Mouse (Mus musculus): ENCODE data around the gene Gprc5b.

The Gprc5b gene

DNA sequence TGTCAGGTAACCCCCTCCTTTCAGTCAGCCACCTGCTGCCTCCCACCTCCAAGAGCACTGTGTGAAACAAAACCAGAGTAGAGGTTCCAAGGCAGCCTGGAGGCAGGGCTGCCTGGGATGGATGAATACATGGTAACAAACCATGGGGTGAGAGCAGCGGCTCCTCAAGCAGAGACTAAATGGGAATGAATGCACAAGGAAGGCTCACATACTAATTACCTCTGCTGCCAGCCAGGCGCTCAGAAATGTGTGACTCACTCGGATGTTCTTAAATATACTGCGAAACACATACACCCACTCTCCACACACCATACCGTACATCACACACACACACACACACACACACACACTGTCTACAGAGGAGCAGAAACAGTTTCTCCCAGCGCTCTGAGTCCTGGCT lies 4.7 kb downstream of the Gprc5b start:
- no peak for DNase-seq (ENCODE audit: low read depth, low spot score)

DNA sequence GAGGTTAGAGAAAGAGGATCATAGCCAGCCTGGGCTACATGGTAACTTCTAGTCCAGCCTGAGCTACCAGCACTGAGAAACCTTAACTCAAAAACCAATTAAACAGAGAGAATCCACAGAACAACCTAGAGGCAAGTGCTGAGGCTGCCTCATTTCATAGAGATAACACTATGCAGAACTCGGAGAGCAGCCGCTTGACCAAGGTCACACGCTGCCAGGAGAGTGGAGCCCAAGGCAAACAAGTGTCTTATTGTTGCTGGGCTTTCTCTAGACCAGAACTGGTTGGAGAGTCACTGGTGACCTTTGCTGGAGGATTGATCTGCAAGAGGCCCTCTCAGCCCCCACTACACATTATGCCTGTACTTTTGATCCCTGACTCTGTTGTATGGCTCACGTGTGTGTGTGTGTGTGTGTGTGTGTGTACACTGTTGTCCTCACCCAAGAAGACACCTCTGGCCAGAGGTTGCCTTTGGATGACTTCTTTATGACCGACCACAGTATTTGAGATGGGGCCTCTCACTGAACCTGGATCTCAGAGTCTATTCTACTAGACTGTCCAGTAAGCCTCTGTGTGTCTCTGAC lies 5.6 kb downstream of the Gprc5b start:
- DNase-seq (ENCODE audit: low read depth, low spot score), result no peak

DNA sequence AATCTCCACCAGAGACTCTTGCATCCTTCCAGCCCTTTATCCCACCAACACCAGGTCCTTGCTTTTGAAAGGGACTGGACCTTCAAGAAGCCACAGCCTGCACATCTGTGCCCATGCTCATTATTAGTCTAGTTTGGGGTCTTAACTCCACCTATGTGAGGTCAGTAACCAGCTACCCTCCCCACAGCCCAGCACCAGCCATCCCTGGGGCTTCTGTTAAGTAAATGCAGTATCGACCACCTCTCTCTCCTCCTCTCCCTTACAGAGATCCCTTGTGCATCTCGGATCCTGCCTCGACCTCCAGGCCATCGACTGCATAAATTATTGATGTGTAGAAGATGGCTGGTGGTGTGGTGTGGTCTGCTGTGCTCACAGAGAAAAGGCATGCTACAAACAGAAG lies 8.6 kb downstream of the Gprc5b start:
- DNase-seq (ENCODE audit: low read depth, low spot score), result no peak

DNA sequence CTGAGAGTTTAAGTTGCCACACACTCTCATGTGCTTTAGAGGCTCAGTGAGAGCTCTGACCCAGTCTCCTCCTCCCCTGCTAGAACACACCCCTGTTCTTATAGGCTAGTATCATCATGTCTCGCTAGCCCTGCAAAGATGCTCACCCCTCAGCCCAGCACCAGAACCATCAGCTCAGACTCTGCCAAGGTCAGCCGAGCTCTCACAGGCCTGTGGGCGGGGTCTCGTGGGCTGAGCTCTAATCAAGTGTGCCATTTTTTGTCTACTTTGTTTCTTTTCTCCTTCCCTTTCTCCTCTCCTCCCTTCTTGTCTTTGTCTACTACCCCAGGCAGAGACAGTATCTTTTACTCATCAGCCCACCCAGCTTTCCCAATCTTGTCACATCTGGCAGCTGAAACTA lies 9.2 kb downstream of the Gprc5b start:
- no peak for DNase-seq (ENCODE audit: low read depth, low spot score)

DNA sequence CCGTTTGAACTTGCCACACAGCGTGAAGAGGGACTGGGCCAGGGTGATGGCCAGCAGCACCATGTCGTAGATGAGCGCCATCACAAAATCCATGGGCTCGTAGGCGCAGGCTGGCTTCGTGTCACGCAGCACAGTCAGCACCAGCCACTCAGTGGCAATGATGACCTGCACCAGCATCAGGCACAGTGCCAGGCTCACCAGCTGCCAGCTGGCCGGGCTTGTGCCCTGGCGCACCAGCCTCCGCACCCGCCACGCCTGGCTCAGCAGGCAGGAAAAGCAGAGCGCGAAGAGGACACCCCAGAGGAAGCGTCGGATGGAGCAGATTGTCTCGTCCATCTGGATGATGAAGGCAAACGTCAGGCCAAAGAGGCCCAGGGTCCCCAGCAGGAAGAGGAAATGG lies 11.1 kb downstream of the Gprc5b start:
- no peak for DNase-seq (ENCODE audit: low read depth, low spot score)

DNA sequence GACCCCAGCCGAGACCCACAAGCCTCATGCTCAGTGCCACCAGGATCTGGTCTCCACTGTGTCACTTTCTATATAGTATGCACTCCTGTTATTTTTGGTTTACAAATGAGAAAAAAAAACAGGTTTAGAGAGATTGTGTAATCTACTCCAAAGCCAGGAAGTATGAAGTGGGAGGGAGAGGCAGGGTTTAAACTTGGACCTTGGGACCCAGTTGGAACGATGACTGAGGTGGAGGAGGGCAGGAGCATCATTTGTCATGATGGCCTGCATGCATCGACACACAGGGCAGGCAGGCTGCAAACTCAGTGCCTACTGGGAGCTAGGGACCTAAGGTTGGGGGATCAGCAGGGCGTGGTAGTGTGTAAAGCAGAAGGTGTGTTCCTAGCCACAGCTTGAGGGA lies 12.4 kb downstream of the Gprc5b start:
- DNase-seq (ENCODE audit: low read depth, low spot score), result no peak

DNA sequence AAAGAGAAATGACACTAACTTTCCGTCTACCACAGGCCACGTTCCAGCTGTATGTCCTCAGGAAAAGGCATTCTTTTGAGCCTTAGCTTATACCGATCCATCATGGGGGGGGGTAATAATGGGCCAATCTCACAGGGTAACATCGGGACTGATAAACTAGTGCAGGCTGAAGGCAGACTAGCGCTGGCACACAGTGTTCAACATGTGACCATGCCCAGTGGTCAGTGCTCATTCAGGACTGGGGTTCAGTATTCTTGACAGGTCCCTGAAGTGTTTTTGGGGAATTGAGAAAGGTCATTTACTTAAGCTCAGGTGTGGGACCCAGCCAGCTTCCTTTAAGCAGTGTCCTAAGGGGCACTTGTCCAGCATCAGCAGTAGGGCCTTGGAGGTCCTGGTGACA lies 13.2 kb downstream of the Gprc5b start:
- DNase-seq (ENCODE audit: low read depth, low spot score), result no peak

DNA sequence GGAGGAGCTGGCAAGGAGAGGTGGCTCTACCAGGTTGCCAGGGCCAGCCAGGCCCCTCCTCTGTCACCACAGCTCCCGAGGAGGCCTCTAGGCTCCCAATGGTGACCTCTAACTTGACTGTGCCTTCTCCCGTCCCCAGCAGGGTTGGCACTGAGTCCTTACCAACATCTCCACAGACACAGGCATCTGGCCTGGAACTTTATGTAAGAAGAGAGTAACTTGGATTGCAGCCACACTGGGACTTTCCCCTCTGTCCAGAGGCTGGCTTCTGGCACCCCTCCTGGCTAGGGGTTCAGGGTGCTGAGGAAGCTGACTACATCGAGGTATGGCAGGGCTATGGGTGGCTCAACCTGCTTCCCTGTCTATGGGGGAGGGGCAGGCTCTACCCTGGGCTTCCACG lies 13.7 kb downstream of the Gprc5b start:
- DNase-seq (ENCODE audit: low read depth, low spot score), result no peak

DNA sequence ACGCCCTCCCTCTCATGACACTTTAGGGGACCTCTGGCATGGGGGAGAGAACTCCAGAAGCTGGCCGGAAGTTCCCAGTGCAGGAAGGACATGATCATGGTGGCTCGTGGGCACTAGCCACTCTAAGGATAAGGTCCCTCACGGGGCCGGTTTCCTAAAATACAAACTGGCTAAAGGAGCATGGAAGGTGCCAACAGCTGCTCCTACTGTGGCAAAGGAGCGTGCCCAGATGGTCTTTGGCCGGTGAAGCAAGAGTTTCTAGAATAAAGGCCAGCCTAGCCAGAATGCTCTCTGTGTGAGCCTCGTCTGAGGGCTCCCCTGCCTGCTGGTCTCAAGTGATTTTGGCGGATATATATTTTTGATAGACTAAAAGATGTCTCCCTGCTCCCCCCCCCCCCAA lies 15.3 kb downstream of the Gprc5b start:
- no peak for DNase-seq (ENCODE audit: low read depth, low spot score)

DNA sequence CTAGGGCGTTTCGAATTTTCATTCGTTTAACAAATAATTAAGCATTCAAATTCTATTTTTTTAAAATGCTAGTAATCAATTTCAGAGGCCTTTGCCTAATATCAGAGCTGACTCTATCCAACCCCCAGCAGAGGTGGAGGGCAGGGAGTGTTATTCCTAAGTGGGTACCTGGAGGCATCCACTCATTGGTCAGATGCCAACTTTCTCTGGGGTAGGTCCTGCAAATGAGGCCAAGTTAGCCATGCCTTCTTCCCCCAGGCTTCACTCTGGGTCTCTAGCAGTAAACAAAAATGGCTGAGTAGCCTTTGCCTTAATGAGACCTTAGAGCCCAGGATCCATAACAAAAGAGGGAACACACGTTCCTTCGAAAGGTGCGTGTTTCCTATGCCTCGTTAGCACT lies 15.9 kb downstream of the Gprc5b start:
- no peak for DNase-seq (ENCODE audit: low read depth, low spot score)

DNA sequence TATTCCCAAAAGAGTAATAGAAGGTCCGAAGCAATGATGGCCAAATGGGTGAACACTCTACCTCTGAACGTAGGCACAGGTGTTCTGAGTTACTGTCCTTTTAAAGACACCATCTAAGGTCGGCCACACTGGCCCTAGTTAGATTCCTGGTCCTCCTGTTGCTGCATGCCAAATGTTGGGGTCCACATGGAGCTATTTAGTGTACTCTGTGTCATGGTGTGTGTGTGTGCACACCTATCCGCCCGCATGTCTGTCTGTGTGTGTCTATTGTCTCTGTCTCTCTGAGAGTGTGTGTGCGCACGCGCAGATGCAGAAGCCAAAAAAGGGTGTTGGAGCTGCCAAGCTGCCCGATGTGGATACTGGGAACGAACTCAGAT lies 17.9 kb downstream of the Gprc5b start:
- DNase-seq (ENCODE audit: low read depth, low spot score), result no peak

DNA sequence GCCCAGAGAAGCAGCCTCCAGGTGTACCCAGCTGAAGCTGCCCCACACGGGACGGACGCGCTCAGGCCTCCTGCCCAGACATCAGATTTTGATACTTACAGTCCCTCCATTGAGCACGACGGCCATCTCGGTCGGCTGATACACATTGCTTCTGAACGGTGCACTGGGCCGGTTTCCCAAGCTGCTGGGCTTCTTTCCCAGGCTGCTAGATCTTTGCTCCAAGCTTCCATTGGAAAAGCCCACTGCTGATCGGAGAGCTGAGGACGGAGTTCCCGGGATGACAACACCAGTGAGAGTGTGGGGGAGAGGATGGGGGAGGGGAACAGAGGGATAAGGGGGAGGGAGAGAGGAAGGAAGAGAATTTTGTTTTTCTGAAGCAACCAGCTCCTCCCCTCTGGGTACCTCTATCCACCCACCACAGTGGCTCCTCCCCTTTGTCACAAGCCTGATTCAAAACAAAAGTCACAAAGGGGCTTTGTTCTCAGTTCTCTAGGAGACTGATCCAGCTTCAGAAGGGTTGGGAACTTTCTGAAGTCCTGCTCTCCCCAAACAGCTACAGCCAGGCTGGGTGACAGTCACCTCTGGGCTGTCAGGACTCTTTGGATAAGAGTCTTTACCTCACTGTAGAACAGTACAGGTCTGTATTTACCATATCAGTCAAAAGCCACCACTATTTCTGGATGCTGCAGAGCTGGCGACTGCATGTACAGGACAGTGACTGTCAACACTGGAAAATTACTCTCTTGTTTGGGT lies 18.4 kb downstream of the Gprc5b start:
- peak; percentile 66 for DNase-seq (ENCODE audit: low read depth, low spot score)

DNA sequence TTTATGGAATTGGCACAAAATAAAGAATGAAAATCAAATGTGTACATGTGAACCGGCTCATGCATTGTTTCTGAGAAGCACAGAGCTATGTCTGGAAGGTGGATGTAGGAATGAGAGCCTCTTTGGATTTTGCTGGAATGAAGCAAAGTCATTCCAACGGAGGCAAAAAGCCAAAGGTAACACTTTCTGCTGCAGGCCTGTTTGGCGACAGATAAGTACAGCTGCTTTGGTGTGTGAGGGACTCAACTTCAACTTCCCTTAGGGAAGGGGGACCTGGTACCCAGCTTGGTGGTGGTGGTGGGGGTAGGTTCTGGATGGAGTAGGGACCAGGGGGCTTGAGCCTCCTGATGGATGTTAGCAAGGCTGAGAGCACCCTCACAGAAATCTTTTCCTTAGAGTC lies 19.2 kb downstream of the Gprc5b start:
- no peak for DNase-seq (ENCODE audit: low read depth, low spot score)

DNA sequence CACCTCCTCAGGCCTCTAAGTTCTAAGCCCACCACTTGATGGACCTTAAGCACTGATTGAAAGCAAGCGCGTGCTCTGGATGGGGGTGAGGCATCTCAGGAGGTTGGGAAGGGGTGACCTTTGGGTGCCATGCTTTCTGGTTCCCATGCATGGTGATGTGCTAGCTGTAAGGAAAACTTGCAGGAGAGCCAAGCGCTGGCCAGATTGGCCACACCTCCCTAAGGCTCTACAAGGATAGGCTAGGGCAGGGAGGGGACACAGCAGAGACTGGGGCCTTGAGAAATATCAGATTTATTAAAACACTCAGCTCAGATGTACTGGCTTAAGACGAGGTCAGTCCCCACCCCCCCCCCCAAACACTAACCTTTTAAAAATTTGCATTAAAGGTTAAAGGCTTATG lies 21.6 kb downstream of the Gprc5b start:
- no peak for DNase-seq (ENCODE audit: low read depth, low spot score)

DNA sequence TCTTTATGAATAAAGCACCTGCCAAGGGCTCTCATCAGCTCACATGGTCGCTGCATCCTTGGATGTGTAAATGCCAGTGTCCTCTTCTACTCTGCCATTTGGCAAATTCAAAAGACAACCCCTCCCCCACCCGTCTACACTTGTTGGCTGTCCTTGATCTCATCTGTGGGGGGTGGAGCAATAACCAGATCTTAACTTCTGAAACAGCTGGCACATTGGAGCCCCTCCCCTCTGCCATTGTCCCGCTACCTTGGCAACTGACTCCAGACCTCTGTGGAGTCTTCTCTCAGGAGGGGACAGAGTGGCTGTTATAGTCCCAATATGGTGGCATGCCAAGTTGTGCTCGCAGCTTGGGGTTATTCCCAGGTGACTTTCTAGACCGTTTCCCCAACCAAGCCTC lies 22.7 kb downstream of the Gprc5b start:
- DNase-seq (ENCODE audit: low read depth, low spot score), result peak; percentile 59

DNA sequence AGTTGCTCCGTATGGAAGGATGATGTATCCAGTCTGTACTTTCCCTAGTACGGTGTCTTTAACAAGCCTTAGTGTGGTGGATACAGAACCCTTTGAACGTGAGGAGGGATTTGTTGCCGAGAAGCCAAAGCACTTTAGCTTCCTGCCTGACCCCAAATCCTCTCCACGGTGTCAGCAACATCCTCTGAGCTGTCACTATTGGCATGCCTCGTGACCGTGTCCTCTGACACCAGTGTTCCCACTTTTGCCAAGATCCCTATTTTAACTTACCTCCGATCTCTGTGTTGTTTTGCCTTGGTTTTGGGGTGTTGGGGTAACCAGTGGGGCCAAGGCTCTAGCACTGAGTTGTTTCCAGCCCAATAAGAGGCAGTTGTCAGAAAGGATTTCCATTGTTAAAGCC lies 23.5 kb downstream of the Gprc5b start:
- no peak for DNase-seq (ENCODE audit: low read depth, low spot score)

DNA sequence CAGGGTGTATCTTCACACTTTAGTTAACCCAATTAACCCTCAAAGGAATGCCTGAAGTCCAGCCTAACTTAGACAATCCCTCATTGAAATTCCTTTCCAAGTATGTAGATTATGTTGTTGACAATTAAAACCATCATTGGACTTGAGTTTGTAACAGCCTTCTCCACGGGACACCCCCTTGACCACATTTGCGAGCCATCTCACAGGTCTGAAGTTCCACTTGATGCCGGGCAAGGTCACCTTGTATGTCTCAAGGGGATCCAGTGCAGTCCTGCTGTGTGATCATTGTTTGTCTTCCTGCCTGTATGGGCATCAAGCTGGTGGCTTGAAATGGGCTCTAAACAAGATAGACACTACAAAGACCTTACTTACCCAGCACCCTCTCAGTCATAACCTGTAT lies 26.1 kb downstream of the Gprc5b start:
- DNase-seq (ENCODE audit: low read depth, low spot score), result peak; percentile 72

DNA sequence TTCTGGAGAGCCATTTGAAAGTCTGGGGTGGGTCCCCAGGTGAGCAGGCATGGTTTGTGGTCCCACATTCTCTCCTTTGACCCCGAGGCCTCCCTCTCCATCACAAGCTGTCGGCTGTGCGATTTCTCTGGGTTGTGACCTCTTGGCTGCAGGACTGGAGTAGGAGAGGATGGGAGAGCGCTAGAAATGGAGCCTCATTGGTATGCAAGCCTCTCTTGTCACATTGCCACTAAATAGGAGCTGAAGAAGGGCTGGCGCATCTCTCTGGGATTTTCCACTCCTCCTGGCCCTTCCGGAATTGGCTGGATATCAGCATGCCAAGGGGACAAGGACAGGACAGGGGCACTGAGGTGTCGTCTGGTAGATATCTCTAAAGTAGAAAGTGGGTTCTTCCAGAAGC lies 29.8 kb downstream of the Gprc5b start:
- DNase-seq (ENCODE audit: low read depth, low spot score), result no peak

DNA sequence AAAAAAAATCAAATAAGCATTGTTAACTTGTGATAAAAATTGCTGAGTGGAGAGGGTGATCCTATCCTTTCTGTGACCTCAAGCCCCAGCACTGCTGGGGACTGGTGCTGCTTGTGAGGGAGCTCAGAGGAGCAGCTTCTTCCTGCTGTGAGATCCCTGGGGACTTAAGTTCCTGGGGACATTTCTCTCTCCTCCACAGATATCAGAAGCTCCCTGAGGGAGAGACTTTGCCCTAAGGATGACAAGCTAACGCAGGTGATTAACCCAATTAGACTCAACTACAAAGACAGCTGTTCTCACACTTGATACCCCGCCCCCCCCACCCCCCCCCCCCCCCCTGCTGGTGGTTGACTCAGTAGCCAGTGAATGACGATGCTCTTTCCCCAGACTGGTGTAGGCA lies 30.2 kb downstream of the Gprc5b start:
- DNase-seq (ENCODE audit: low read depth, low spot score), result no peak

DNA sequence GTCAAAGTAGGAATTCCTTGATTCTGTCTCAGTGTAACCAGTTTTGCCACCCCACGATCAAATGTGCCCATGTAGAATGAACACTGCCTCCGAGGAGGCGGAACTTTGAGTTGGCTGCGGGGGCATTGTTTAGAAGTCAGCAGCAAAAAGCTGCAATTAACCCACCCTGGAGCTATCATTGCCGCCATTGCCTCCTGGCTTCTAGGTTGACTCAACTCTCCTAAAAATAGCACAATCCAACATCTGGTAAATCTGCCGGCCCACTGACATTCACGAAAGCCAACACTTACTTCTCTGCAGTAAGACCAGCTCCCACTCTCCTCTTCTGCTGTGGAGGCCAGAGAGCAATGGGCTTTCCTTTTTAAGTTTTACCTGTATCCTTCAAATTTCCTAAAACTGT lies 35.8 kb downstream of the Gprc5b start:
- no peak for DNase-seq (ENCODE audit: low read depth, low spot score)

DNA sequence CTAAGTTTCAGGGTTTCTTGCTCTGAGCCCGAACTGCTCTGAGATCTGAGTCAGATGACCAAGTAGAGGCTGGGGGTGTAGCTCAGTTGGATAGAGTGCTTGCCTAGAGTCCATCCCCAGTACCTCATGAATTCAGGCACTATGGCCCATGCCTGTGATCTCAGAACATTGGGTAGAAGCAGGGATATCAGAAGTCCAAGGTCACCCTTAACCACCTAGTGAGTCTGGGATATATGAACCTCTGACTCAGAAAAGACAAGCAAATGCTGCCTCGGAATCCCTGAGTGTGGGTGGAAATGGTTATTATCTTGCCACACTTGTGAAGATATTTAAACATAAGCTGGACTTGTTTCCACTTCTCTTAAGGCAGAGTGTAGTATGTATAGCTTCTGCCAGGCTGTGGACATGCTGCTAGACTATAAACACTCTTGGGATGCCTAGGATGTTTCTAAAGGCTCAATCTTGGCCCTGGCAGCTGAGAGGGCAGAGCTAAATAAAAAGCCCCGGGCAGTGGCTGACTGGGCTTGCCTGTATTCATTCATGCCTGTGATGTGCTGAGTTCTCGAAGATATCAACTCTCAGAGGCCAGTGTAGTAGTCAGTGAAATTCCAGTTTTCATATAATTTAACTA lies 38.3 kb downstream of the Gprc5b start:
- DNase-seq (ENCODE audit: low read depth, low spot score), result no peak

DNA sequence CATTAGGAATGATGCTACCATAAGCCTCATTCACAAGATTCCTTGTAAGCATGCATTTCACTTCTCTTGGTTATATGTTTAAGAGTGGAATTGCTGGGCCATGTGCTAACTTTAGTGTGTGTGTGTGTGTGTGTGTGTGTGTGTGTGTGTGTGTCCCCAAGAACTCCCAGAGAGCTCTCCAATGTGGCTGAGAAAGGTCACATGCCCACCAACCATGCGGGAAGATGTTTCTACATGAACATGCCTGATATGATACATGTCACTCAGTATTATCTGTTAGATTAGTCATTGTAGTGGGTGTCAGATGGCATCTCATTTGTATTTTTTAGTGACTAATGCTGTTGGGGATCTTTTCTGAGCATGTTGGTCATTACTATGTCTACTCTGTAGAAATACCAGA lies 40.0 kb downstream of the Gprc5b start:
- DNase-seq (ENCODE audit: low read depth, low spot score), result no peak

DNA sequence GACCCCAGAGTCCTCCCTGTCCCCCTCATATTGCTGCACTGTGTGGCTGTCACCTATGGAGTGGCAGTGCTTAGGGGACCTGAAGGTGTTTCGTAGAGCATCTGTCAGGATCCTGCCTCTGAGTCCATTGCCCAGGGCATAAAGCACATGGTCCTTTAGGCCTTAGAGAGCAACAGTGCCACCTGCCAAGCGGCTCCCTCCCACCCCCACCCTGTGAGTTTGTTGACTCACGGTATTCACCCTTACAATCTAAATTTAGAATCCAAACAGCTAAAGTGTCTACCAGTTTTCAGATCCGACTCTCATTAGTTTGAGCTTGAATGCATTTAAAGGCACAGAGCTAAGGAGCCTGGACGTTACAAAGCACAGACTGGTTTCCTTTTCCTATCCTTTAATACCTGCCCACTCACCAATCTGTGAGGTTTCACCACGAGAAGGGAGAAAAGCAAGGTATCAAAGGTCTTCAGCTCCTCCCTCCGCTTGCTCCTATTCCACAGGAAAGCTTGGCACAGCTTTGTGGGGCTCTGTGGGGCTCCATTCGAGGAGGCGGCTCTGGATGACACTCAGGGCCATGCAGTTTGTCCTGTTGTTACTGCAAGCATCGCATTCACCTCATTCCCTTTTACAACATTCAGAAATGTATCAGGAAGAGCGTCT lies 41.3 kb downstream of the Gprc5b start:
- DNase-seq (ENCODE audit: low read depth, low spot score), result no peak
